Mouse (Mus musculus): Measurements from ENCODE around the gene Fads3. TPM values are rescaled to one million over a fixed set of nuclear protein-coding genes. Genes with fewer than 3 reads are reported as not detected.

Fads3 gene
- polyA plus RNA-seq, 1 experiment: 3.1 TPM

DNA sequence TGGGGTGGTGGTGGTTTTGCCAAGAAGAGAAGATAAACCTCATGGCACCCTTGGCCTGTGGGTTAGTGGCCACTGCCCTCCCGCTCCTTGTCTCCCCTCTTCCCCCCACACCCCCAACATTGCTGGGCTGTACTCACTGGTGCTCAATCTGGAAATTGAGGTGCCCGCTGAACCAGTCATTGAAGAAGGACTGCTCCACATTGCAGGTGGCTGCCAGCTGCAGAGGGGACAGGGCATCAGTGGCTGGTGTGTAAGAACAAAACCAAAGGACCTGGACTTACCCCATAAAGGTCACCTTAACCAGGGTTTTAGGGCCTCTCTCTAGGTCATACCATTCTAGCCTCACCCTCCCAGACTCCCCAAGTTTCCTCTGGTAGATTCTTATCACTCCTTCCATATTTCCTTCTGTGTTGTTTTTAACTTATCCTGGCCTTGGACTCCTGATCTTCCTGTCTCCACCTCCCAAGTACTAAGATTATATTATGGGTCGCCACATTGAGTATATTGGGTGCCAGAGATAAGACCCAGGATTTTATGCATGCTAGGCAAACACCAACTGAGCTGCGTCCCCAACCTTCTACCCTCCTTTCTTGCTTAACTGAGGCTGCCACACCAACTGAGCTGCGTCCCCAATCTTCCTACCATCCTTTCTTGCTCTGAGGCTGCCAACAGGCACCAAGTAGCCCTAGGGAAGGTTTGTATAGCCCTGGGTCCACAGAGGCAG, 24.3 kb downstream of the Fads3 start:
- no peak for TF ChIP-seq CTCF (IDR thresholded peaks at IDR 0.05; ENCODE audit: low read depth, low read length)
- TF ChIP-seq POLR2A (IDR thresholded peaks at IDR 0.05; ENCODE audit: insufficient read depth, low read length): no peak
- no peak for TF ChIP-seq EP300 (IDR thresholded peaks at IDR 0.05; ENCODE audit: insufficient read depth, low read depth, low read length)
- Histone ChIP-seq H3K4me3 (ENCODE audit: low read depth, low read length) (no peak overlapping the region), H3K4me1 (ENCODE audit: control insufficient read depth, insufficient read depth, low read length) (no peaks in the 10 kb centered on the region), H3K27ac (ENCODE audit: insufficient read depth, low read length) (no peak overlapping the region), H3K9ac (ENCODE audit: low read depth, poor library complexity, severe bottlenecking) (no peak overlapping the region), H3K27me3 (ENCODE audit: control insufficient read depth, insufficient read depth, low read length, poor library complexity, severe bottlenecking) (no peaks in the 10 kb centered on the region), H3K9me3 (replicated peaks; ENCODE audit: control insufficient read depth, insufficient read depth, low read length, poor library complexity, severe bottlenecking) (no peaks in the 10 kb centered on the region), H3K36me3 (ENCODE audit: control insufficient read depth, insufficient read depth, low read length, poor library complexity, severe bottlenecking) (peaks cover 7% of the 10 kb centered on the region)

- Histone ChIP-seq H3K9me3 (replicated peaks; ENCODE audit: control insufficient read depth, insufficient read depth, low read length, poor library complexity, severe bottlenecking) (no peaks in the 10 kb centered on the region), H3K36me3 (ENCODE audit: control insufficient read depth, insufficient read depth, low read length, poor library complexity, severe bottlenecking) (peaks cover 7% of the 10 kb centered on the region), H3K4me3 (ENCODE audit: low read depth, low read length) (no peak overlapping the region), H3K27ac (ENCODE audit: insufficient read depth, low read length) (no peak overlapping the region), H3K9ac (ENCODE audit: low read depth, poor library complexity, severe bottlenecking) (no peak overlapping the region), H3K27me3 (ENCODE audit: control insufficient read depth, insufficient read depth, low read length, poor library complexity, severe bottlenecking) (no peaks in the 10 kb centered on the region), H3K4me1 (ENCODE audit: control insufficient read depth, insufficient read depth, low read length) (no peaks in the 10 kb centered on the region)
- TF ChIP-seq POLR2A (IDR thresholded peaks at IDR 0.05; ENCODE audit: insufficient read depth, low read length) (no peak), CTCF (IDR thresholded peaks at IDR 0.05; ENCODE audit: low read depth, low read length) (no peak), EP300 (IDR thresholded peaks at IDR 0.05; ENCODE audit: insufficient read depth, low read depth, low read length) (no peak)
Observed at GRCm38 (mm10) chr19:10066189-10066500, 24.8 kb downstream of the Fads3 start.

DNA sequence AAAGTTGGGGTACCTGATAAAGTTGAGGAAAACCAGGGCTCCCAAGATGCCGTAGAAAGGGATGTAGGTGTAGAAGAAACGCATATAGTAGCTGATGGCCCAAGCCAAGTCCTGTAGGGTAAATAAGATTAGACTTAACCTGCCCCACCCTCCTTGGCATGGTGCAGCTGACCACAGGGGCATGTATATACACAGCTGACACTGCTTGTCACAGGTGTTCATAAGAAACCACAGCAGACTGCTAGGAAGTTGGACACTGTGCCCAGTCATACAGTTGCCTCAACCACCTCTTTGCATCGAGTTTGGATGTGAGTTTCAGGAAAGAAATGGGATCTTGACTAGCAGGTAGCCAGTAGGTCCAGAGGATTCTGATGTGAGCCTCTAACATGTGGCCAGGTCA, 25.1 kb downstream of the Fads3 start:
- Histone ChIP-seq H3K4me3 (ENCODE audit: low read depth, low read length) (no peak overlapping the region), H3K36me3 (ENCODE audit: control insufficient read depth, insufficient read depth, low read length, poor library complexity, severe bottlenecking) (peaks cover 7% of the 10 kb centered on the region), H3K9me3 (replicated peaks; ENCODE audit: control insufficient read depth, insufficient read depth, low read length, poor library complexity, severe bottlenecking) (no peaks in the 10 kb centered on the region), H3K9ac (ENCODE audit: low read depth, poor library complexity, severe bottlenecking) (no peak overlapping the region), H3K4me1 (ENCODE audit: control insufficient read depth, insufficient read depth, low read length) (no peaks in the 10 kb centered on the region), H3K27ac (ENCODE audit: insufficient read depth, low read length) (no peak overlapping the region), H3K27me3 (ENCODE audit: control insufficient read depth, insufficient read depth, low read length, poor library complexity, severe bottlenecking) (no peaks in the 10 kb centered on the region)
- TF ChIP-seq CTCF (IDR thresholded peaks at IDR 0.05; ENCODE audit: low read depth, low read length): no peak
- TF ChIP-seq POLR2A (IDR thresholded peaks at IDR 0.05; ENCODE audit: insufficient read depth, low read length): no peak
- no peak for TF ChIP-seq EP300 (IDR thresholded peaks at IDR 0.05; ENCODE audit: insufficient read depth, low read depth, low read length)

GRCm38 (mm10) chr19:10067701-10068100, 26.3 kb downstream of the Fads3 start:
- Histone ChIP-seq H3K27me3 (ENCODE audit: control insufficient read depth, insufficient read depth, low read length, poor library complexity, severe bottlenecking) (no peaks in the 10 kb centered on the region), H3K9me3 (replicated peaks; ENCODE audit: control insufficient read depth, insufficient read depth, low read length, poor library complexity, severe bottlenecking) (no peaks in the 10 kb centered on the region), H3K9ac (ENCODE audit: low read depth, poor library complexity, severe bottlenecking) (no peak overlapping the region), H3K4me1 (ENCODE audit: control insufficient read depth, insufficient read depth, low read length) (no peaks in the 10 kb centered on the region), H3K27ac (ENCODE audit: insufficient read depth, low read length) (no peak overlapping the region), H3K36me3 (ENCODE audit: control insufficient read depth, insufficient read depth, low read length, poor library complexity, severe bottlenecking) (peaks cover 7% of the 10 kb centered on the region), H3K4me3 (ENCODE audit: low read depth, low read length) (no peak overlapping the region)
- TF ChIP-seq CTCF (IDR thresholded peaks at IDR 0.05; ENCODE audit: low read depth, low read length): no peak
- TF ChIP-seq POLR2A (IDR thresholded peaks at IDR 0.05; ENCODE audit: insufficient read depth, low read length): no peak
- TF ChIP-seq EP300 (IDR thresholded peaks at IDR 0.05; ENCODE audit: insufficient read depth, low read depth, low read length): no peak

- Histone ChIP-seq H3K9me3 (replicated peaks; ENCODE audit: control insufficient read depth, insufficient read depth, low read length, poor library complexity, severe bottlenecking) (no peaks in the 10 kb centered on the region), H3K36me3 (ENCODE audit: control insufficient read depth, insufficient read depth, low read length, poor library complexity, severe bottlenecking) (peaks cover 7% of the 10 kb centered on the region), H3K4me1 (ENCODE audit: control insufficient read depth, insufficient read depth, low read length) (no peaks in the 10 kb centered on the region), H3K9ac (ENCODE audit: low read depth, poor library complexity, severe bottlenecking) (no peak overlapping the region), H3K4me3 (ENCODE audit: low read depth, low read length) (no peak overlapping the region), H3K27ac (ENCODE audit: insufficient read depth, low read length) (no peak overlapping the region), H3K27me3 (ENCODE audit: control insufficient read depth, insufficient read depth, low read length, poor library complexity, severe bottlenecking) (no peaks in the 10 kb centered on the region)
- TF ChIP-seq EP300 (IDR thresholded peaks at IDR 0.05; ENCODE audit: insufficient read depth, low read depth, low read length) (no peak), CTCF (IDR thresholded peaks at IDR 0.05; ENCODE audit: low read depth, low read length) (no peak), POLR2A (IDR thresholded peaks at IDR 0.05; ENCODE audit: insufficient read depth, low read length) (no peak)
Observed at GRCm38 (mm10) chr19:10070186-10070980, 29.0 kb downstream of the Fads3 start.

GRCm38 (mm10) chr19:10071166-10071565, 29.8 kb downstream of the Fads3 start:
- H3K36me3 ChIP-seq (ENCODE audit: control insufficient read depth, insufficient read depth, low read length, poor library complexity, severe bottlenecking): peaks cover 7% of the 10 kb centered on the region
- no peak overlapping the region for H3K27ac ChIP-seq (ENCODE audit: insufficient read depth, low read length)
- H3K27me3 ChIP-seq (ENCODE audit: control insufficient read depth, insufficient read depth, low read length, poor library complexity, severe bottlenecking): no peaks in the 10 kb centered on the region
- no peak for TF ChIP-seq CTCF (IDR thresholded peaks at IDR 0.05; ENCODE audit: low read depth, low read length)
- TF ChIP-seq EP300 (IDR thresholded peaks at IDR 0.05; ENCODE audit: insufficient read depth, low read depth, low read length): no peak
- TF ChIP-seq POLR2A (IDR thresholded peaks at IDR 0.05; ENCODE audit: insufficient read depth, low read length): no peak
- no peak overlapping the region for H3K9ac ChIP-seq (ENCODE audit: low read depth, poor library complexity, severe bottlenecking)
- H3K9me3 ChIP-seq (replicated peaks; ENCODE audit: control insufficient read depth, insufficient read depth, low read length, poor library complexity, severe bottlenecking): no peaks in the 10 kb centered on the region
- no peak overlapping the region for H3K4me3 ChIP-seq (ENCODE audit: low read depth, low read length)
- no peaks in the 10 kb centered on the region for H3K4me1 ChIP-seq (ENCODE audit: control insufficient read depth, insufficient read depth, low read length)
